Mouse (Mus musculus) left cerebral cortex, adult 11 months (tissue): ENCODE data around the gene Mcl1.
"Not testable (repeated sequence)": the region's sequence is repeated elsewhere in the genome, so short reads cannot be mapped to it uniquely, and the experiment has no call there.

ENCODE experiments used
- DNase-seq: peaks from one replicate; pipeline ENCODE4 v3.0.0; 2022; ENCODE audit warnings: low spot score

Mcl1 gene

GRCm38 (mm10) chr3:95650276-95651032 is 8.1 kb upstream of the Mcl1 start:
- DNase-seq: no peak

GRCm38 (mm10) chr3:95651033-95651373 is 7.6 kb upstream of the Mcl1 start:
- no peak for DNase-seq

- no peak for DNase-seq
Observed at GRCm38 (mm10) chr3:95651391-95652203, 7.0 kb upstream of the Mcl1 start.

- no peak for DNase-seq
Observed at GRCm38 (mm10) chr3:95652204-95652811, 6.3 kb upstream of the Mcl1 start.

GRCm38 (mm10) chr3:95652871-95653270 is 5.7 kb upstream of the Mcl1 start:
- DNase-seq: no peak

- no peak for DNase-seq
Observed at GRCm38 (mm10) chr3:95653473-95654034, 5.0 kb upstream of the Mcl1 start.

GRCm38 (mm10) chr3:95654371-95654770 is 4.2 kb upstream of the Mcl1 start:
- not testable (repeated sequence) for DNase-seq

GRCm38 (mm10) chr3:95655437-95655836 is 3.2 kb upstream of the Mcl1 start:
- no peak for DNase-seq

GRCm38 (mm10) chr3:95657108-95657507 is 1.5 kb upstream of the Mcl1 start:
- no peak for DNase-seq

- DNase-seq: no peak
Observed at GRCm38 (mm10) chr3:95657711-95658110, 877 bp upstream of the Mcl1 start.

- no peak for DNase-seq
Observed at GRCm38 (mm10) chr3:95658868-95659712, 502 bp downstream of the Mcl1 start.

- DNase-seq: no peak
Observed at GRCm38 (mm10) chr3:95659948-95660347, 1.4 kb downstream of the Mcl1 start.

- no peak for DNase-seq
Observed at GRCm38 (mm10) chr3:95660788-95661478, 2.3 kb downstream of the Mcl1 start.

- no peak for DNase-seq
Observed at GRCm38 (mm10) chr3:95661945-95662715, 3.5 kb downstream of the Mcl1 start.

GRCm38 (mm10) chr3:95662724-95663449 is 4.3 kb downstream of the Mcl1 start:
- DNase-seq: no peak

- DNase-seq: no peak
Observed at GRCm38 (mm10) chr3:95663486-95663885, 4.9 kb downstream of the Mcl1 start.

- no peak for DNase-seq
Observed at GRCm38 (mm10) chr3:95663969-95664608, 5.5 kb downstream of the Mcl1 start.

GRCm38 (mm10) chr3:95664940-95665352 is 6.4 kb downstream of the Mcl1 start:
- DNase-seq: no peak
